ENCODE assay signal across 22 mouse cellular contexts in the genomic region with DNA sequence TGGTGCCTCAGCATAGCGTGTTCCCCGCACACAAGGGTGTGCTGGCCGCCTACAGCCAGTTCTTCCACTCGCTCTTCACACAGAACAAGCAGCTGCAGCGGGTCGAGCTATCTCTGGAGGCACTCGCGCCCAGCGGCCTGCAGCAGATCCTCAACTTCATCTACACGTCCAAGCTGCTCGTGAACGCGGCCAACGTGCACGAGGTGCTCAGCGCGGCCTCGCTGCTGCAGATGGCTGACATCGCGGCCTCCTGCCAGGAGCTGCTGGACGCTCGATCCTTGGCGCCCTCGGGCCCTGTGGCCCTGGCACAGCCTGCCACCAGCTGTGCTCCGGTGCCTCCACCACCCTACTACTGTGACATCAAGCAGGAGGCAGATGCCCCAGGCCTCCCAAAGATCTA. TPM values are rescaled to one million over a fixed set of nuclear protein-coding genes. Genes with fewer than 3 reads are reported as not detected.
A peak's percentile ranks its signal among the peaks of the same experiment; 100 is the strongest.
DNase-seq lines count a peak whose midpoint lies in the region; ATAC-seq lines count a peak whose summit lies in the region.
"Had no signal": no experiment of that assay in that cellular context is flagged by ENCODE, and none has a peak within 500 bp of the region (broad histone marks: within the 10 kb centered on the region; RNA-seq: fewer than 3 reads in every experiment).

No protein-coding gene starts in this region.

- H3K27ac ChIP-seq in hindbrain, embryonic 13.5 days, result no peak overlapping the region
- no peak overlapping the region for H3K27ac ChIP-seq in hindbrain, embryonic 10.5 days
- H3K27ac ChIP-seq: kidney, embryonic 15.5 days; left cerebral cortex, adult 2 months; liver, embryonic 13.5 days; lung, embryonic 15.5 days; midbrain, embryonic 15.5 days; stomach, embryonic 15.5 days had no signal

- DNase-seq in cerebellum, adult 11-12 months, result peak; percentile 42
- no peak for DNase-seq in cerebellum, postnatal 36 days
- DNase-seq in hindbrain, embryonic 10.5 days (ENCODE audit: low spot score), result no peak
- DNase-seq in testis, postnatal 10 days (ENCODE audit: low spot score), result peak; percentile 46
- DNase-seq in testis, postnatal 14 days (ENCODE audit: low spot score), result no peak
- peak; percentile 63 for DNase-seq in gastrocnemius, postnatal 25 days
- DNase-seq in lung, postnatal 14 days, result no peak
- DNase-seq: adrenal gland, postnatal 14 days; heart, adult 18-20 months; liver, embryonic 13.5 days; thymus, postnatal 36 days had no signal

- H3K9me3 ChIP-seq in hindbrain, embryonic 13.5 days, result no peaks in the 10 kb centered on the region
- H3K9me3 ChIP-seq in hindbrain, embryonic 10.5 days, result no peaks in the 10 kb centered on the region
- H3K9me3 ChIP-seq: kidney, embryonic 15.5 days; liver, embryonic 13.5 days; lung, embryonic 15.5 days; midbrain, embryonic 15.5 days; stomach, embryonic 15.5 days had no signal

- H3K9ac ChIP-seq in hindbrain, embryonic 13.5 days, result peak overlapping the region; percentile 13; the same call in 1 of the 2 replicates
- H3K9ac ChIP-seq: kidney, embryonic 15.5 days; liver, embryonic 13.5 days; lung, embryonic 15.5 days; midbrain, embryonic 15.5 days; stomach, embryonic 15.5 days had no signal

- H3K4me2 ChIP-seq in hindbrain, embryonic 13.5 days, result no peak overlapping the region
- H3K4me2 ChIP-seq: kidney, embryonic 15.5 days; liver, embryonic 13.5 days; lung, embryonic 15.5 days; midbrain, embryonic 15.5 days; stomach, embryonic 15.5 days had no signal

- H3K4me3 ChIP-seq in hindbrain, embryonic 13.5 days, result no peak overlapping the region
- no peak overlapping the region for H3K4me3 ChIP-seq in hindbrain, embryonic 10.5 days
- H3K4me3 ChIP-seq: kidney, embryonic 15.5 days; left cerebral cortex, adult 2 months; liver, embryonic 13.5 days; lung, embryonic 15.5 days; midbrain, embryonic 15.5 days; stomach, embryonic 15.5 days had no signal

- WGBS in hindbrain, embryonic 13.5 days, result 84% methylated on average over 25 of the region's 25 CpGs
- 91% methylated on average over 25 of the region's 25 CpGs for WGBS in hindbrain, embryonic 10.5 days

- no peaks in the 10 kb centered on the region for H3K27me3 ChIP-seq in hindbrain, embryonic 13.5 days
- no peaks in the 10 kb centered on the region; the same call in 1 of the 2 replicates for H3K27me3 ChIP-seq in hindbrain, embryonic 10.5 days (ENCODE audit: insufficient read depth, poor library complexity, severe bottlenecking)
- H3K27me3 ChIP-seq: kidney, embryonic 15.5 days; lung, embryonic 15.5 days; midbrain, embryonic 15.5 days; stomach, embryonic 15.5 days had no signal

- ATAC-seq in hindbrain, embryonic 13.5 days (ENCODE audit: low FRiP score), result no peak
- ATAC-seq: CD4-positive, CD25-positive, alpha-beta regulatory T cell, adult 4 months; midbrain, embryonic 15.5 days had no signal

- H3K4me1 ChIP-seq in hindbrain, embryonic 13.5 days (replicated peaks), result peaks cover 46% of the 10 kb centered on the region
- peaks cover 44% of the 10 kb centered on the region for H3K4me1 ChIP-seq in hindbrain, embryonic 10.5 days (replicated peaks)

- peaks cover 54% of the 10 kb centered on the region for H3K36me3 ChIP-seq in hindbrain, embryonic 13.5 days
- peaks cover 62% of the 10 kb centered on the region for H3K36me3 ChIP-seq in hindbrain, embryonic 10.5 days

RNA-seq across cellular contexts. Expression of a gene that starts 3.6 kb away (rescaled TPM):
- 11.5 and 13.3 TPM in 2 replicates for polyA plus RNA-seq in hindbrain, embryonic 13.5 days (2015; fragmentation: Nextera tagmentation; extraction: Ambion mirVana)
- polyA plus RNA-seq in hindbrain, embryonic 10.5 days (2016; fragmentation: Nextera tagmentation; extraction: Ambion mirVana), result 5.5 and 8.4 TPM in 2 replicates
- total RNA-seq in gastrocnemius, postnatal 25 days (2021), result 100 to 1,000 TPM in 1 of 2 experiments, 10 to 100 TPM in 1; 78.3 to 101 TPM

RNA-seq across cellular contexts. Expression of a gene that starts 14.6 kb away (rescaled TPM):
- 1.2 and 1.3 TPM in 2 replicates for polyA plus RNA-seq in hindbrain, embryonic 13.5 days (2015; fragmentation: Nextera tagmentation; extraction: Ambion mirVana)
- 0.06 and 0.16 TPM in 2 replicates for polyA plus RNA-seq in hindbrain, embryonic 10.5 days (2016; fragmentation: Nextera tagmentation; extraction: Ambion mirVana)
- total RNA-seq in gastrocnemius, postnatal 25 days (2021), result 100 to 1,000 TPM; 116 to 215 TPM
- total RNA-seq: adrenal gland, postnatal 14 days; hematopoietic stem cell, adult 5-6 weeks had no signal
- polyA plus RNA-seq: CD4-positive, CD25-positive, alpha-beta regulatory T cell, adult 4 months; spleen, adult 2 months had no signal

RNA-seq across cellular contexts. Expression of a gene that starts 29.5 kb away (rescaled TPM):
- polyA plus RNA-seq in hindbrain, embryonic 13.5 days (2015; fragmentation: Nextera tagmentation; extraction: Ambion mirVana), result not detected in 2 replicates
- polyA plus RNA-seq in hindbrain, embryonic 10.5 days (2016; fragmentation: Nextera tagmentation; extraction: Ambion mirVana), result not detected in 2 replicates
- 100 to 1,000 TPM; 193 to 201 TPM for total RNA-seq in gastrocnemius, postnatal 25 days (2021)
- total RNA-seq: adrenal gland, postnatal 14 days; hematopoietic stem cell, adult 5-6 weeks had no signal
- polyA plus RNA-seq: CD4-positive, CD25-positive, alpha-beta regulatory T cell, adult 4 months; embryonic facial prominence, embryonic 11.5 days; limb, embryonic 11.5 days had no signal

RNA-seq across cellular contexts. Expression of a gene that starts 43.8 kb away (rescaled TPM):
- polyA plus RNA-seq in hindbrain, embryonic 13.5 days (2015; fragmentation: Nextera tagmentation; extraction: Ambion mirVana), result 64.6 and 67.4 TPM in 2 replicates
- 45.9 and 57.6 TPM in 2 replicates for polyA plus RNA-seq in hindbrain, embryonic 10.5 days (2016; fragmentation: Nextera tagmentation; extraction: Ambion mirVana)
- 10 to 100 TPM; 30.0 to 30.1 TPM for total RNA-seq in gastrocnemius, postnatal 25 days (2021)

RNA-seq across cellular contexts. Expression of a gene that starts 52.6 kb away (rescaled TPM):
- polyA plus RNA-seq in hindbrain, embryonic 13.5 days (2015; fragmentation: Nextera tagmentation; extraction: Ambion mirVana), result 162 and 166 TPM in 2 replicates
- 103 and 112 TPM in 2 replicates for polyA plus RNA-seq in hindbrain, embryonic 10.5 days (2016; fragmentation: Nextera tagmentation; extraction: Ambion mirVana)
- total RNA-seq in gastrocnemius, postnatal 25 days (2021), result 100 to 1,000 TPM; 104 to 105 TPM

Comparison
In these comparisons a context has a peak if more than half of its experiments do, and no peak if none do; other contexts are left out.
1. DNase-seq: peak in cerebellum, adult 11-12 months (single experiment), testis, postnatal 10 days (single experiment) and gastrocnemius, postnatal 25 days (single experiment); none in cerebellum, postnatal 36 days (0 of 2), hindbrain, embryonic 10.5 days (single experiment), testis, postnatal 14 days (single experiment) and lung, postnatal 14 days (single experiment).